Mouse (Mus musculus) monocyte, adult 2 months (primary cell): ENCODE measurements at regions not wholly inside any gene's neighbourhood (a gene's known extent, or its start where the extent isn't known, plus 50 kb on each side); places are given as distances from the start of the nearest gene placed in this dataset.

Source experiments
- DNase-seq, 2 experiments: peaks; one replicate each; pipeline ENCODE4 v3.0.0; 2022; ENCODE audit warnings: low spot score in 2 of 2, low read depth in 1 of 2

DNA sequence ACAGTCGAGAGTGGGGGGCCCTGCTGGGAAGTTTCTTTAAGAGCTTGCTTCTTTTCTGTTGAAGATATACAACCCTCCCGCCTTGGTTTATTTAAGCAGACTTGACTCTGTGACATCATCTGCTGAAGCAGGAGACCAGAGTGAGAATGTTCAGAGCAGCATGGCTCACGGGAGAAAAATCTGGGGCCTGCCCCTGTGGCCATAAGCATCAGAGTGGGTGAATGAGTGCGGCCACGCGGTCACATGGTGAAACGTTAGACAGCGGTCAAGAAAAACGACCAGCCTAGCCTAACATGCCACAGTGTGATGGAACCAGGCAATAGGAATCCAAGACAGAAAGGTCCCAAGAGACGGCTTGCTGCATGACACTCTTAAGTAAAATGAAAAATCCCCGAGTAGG, 95.2 kb upstream of the 1600014C23Rik start:
- no peak for DNase-seq

DNA sequence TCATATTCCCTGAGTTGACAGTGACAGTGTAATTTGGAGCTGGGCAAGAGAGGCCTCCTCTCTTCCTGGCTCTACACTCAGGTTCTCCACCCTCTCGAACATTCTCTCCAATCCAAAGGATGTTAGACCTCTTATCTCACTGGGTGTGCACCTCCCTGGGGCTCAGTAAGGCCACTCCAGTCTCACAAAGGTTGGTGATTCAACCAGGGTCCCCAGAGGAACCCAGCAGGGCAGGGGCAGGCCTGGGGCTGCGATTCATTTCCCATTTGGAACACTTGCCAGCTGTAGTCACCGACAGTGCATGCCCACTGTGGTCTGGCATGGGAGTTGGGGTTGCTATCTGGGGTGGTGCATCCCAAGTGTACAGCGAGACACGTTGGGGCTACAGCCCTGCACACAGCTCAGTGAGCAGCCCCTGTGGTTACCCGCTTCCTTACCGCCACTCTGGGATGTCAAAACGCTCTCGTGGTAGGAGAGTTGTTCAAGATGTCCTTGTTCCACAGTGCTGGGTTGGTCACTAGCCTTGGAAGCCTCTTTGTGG, 94.7 kb upstream of the 1600014C23Rik start:
- DNase-seq, result no peak

DNA sequence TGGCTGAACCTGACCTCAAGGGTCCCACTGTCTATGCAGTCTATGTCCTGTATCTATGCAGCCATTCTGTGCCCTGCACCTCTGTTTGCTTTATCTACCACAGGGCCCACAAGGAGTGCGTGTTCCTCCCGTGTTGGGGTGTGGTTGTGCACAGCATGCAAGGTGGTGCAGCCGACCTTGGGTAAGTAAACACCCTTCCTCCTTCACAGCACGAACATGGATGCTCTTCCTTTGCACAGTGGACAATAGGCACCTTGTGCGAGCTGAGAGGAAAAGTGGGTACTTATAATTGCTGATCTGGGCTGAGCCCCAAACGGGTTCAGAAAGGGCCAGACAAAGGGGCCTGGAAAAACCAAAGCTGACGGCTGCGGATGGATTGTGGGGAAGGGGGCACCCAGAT, 91.3 kb upstream of the 1600014C23Rik start:
- no peak for DNase-seq

DNA sequence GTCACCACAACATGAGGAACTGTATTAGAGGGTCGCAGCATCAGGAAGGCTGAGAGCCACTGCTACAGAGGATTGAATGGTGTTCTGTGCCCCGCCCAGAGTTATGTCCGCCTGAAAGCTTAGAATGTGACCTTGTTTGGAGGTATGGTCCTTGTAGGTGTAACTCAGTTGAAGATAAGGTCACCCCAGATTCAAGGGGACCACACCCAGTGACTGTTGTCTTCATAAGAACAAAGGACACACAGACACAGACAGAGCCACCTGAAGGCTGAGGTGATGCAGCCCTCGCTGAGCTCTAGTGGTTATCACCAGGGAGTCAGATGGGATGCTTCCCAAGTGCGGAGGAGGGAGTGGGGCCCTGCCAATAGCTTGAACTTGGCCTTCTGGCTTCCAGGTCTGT, 89.9 kb upstream of the 1600014C23Rik start:
- no peak for DNase-seq

DNA sequence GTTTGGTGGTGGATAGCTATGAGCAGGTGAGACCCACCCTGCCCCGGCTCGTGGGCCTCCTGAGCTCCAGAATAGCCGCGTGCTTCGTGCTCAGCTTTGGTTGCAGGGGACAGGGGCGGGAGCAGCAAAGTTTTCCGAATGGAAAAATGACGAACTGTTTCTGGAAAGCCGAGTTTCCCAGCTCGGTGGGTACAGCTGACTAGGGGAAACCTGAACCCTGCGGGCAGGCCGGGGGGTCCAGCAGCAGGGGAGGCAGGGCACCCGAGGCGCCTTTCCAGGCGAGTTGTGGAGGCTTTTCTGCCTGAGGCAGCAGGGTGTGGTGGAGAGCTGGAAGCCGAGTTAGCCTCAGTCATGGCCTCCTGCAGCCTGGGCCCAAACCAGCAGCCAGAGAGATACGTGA, 88.8 kb upstream of the 1600014C23Rik start:
- DNase-seq, result no peak

DNA sequence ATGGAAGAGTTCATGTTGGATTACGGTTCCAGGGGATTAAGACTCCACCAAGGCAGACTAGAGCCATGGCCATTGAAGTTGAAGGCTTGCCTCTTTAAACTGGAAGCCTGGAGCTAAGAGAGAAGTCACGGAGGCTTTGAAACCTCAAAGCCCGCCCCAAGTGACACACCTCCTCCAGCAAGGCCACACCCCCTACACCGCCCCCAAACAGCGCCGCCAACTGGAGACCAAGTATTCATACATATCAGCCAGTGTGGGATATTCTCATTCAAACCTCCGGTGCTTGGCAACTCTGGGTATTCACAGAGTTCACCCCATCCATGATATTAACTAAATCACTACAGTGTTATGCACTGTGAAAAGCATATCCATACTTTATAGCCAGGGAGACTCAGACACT, 87.7 kb upstream of the 1600014C23Rik start:
- DNase-seq, result no peak

DNA sequence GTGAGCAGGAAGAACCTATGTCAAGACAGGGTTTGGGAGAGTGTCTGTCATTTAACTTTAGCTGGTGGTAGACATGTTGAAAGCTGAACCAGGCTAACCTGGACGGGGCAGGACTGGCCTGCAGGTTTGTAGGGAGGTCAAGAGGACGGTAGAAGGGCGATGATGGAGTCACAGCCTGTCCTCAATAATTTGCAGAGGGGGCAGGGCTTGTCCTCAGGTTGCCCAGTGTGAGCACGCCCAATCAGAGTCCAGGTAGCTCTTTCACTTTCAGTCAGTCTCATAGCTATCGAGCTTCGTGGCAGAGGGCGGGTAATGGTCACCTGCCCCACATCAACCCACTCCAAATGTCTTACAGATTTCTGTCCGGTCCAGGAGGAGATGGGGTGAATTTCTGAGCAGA, 85.5 kb upstream of the 1600014C23Rik start:
- DNase-seq, result no peak

DNA sequence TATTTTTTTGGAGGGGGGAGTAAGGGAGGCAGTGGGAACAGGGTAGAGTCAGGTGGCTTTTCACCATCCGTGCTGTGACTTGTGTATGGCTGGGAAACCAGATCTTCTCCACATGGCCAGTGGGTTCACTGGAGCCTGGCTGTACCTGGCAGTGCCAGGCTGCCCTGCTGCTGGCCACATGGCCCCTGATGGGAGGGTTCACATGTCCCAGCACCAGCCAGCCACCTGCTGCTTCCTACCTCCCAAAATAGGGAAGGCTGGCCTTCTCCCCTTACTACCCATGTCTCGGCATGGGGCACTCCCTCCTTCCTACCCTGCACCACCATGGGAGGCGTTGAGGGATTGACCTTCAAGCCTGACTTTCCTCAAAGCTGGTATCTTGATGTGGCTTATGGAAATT, 82.9 kb upstream of the 1600014C23Rik start:
- no peak for DNase-seq

DNA sequence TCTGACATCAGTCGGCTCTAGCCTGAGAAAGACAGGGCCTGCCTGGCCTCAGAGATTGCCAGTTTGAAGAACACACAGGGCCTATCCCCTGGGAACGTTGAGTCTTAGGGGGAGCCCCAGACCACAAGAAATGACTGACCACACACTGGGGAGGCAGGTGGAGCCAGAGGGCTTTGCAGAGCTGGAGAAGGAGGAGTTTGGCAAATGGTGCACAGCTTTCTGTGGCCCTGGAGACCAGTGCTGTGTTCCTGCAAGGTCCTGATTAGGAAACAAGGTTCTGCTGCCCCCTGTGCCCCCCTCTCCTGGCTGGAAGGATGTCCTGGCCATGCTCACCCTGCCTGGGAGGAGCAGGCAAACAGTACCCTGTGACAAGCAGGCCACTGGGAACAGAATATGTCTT, 82.2 kb upstream of the 1600014C23Rik start:
- DNase-seq, result no peak

DNA sequence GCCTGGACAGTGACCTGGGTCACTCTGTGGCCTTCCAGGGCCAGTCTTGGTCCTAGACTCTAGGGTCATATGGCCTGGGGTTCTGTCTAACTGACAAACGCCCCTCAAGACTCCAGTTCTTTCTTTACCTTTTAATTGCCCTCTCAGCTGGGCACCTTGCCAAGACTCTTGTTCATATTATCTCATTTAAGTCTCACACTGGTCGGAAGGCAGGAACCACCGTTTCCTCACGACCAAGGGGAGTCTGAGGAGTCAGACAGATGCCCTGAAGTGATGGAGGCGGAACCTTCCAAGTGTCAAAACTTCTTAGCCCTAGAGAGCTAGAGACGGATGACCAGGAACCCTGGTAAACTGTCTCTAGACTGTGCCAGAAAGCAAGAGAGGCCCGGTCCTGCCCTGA, 81.7 kb upstream of the 1600014C23Rik start:
- no peak for DNase-seq

DNA sequence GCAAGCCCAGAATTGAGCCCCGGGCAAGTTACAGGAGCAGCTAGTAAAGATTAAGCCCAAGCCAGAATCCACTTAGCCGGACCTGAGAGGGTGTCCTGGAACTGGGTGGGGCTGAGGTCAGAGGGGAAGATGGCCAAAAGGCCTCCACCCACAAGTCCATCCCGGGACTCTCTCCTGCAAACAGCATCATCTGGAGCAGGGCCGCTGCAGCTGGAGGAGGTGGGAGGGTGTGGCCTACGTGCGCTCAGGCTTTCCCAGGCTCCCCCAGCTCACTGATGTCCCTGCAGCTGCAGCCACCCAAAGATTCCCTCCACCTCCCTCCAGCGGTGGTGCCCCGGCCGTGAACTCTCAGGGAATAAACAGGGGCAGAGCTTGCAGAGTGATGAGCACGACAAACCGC, 80.9 kb upstream of the 1600014C23Rik start:
- no peak for DNase-seq

DNA sequence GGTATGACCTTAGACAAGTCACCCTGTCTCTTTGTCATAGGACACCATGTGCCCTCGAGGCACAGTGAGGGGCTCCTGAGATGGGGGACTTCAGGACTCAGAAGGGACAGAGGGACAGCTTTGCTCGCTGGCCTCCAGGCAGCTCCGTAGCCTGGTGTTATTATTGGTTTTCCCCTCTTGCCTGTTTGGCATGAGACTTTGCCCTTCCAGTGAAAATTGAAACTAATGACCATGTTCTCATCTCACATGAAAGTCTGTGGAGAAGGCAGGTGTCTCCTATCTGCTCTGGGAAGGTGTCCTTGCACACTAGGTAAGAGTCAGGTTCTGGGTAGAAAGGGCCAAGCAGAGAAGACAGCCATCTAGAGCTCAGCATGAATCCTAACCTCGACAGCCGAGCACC, 80.3 kb upstream of the 1600014C23Rik start:
- DNase-seq, result no peak

DNA sequence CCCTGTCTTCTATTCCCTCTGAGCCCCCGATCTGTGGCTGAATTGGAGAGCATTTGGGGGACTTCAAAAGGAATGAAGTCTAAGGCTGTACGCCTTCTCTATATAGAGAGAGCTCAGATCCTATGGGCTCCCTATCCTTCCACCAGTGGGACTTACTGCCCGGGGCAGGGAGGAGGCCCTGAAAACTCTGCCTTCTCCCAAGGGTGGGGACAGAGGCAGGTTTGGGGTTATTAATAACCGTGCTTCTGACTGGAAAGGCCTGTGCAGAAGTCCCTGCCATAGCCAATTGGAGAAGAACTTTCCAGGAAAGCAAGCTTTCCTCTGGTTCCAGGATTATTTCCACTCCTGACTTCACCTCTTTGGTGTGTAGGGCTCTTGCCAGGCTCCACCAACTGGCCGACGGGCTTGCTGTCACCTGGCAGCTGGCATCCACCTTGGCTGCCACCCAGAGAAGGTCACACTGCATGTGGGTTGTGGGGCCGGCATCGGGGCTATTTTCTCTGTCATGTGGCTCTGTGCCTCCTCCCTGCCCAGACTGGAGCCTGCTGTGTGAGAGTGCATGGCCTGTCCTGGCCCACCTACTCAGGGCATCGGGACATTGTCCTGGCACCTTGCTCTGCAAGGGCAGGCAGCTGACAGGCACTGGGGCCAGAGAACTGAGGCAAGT, 78.8 kb upstream of the 1600014C23Rik start:
- no peak for DNase-seq

DNA sequence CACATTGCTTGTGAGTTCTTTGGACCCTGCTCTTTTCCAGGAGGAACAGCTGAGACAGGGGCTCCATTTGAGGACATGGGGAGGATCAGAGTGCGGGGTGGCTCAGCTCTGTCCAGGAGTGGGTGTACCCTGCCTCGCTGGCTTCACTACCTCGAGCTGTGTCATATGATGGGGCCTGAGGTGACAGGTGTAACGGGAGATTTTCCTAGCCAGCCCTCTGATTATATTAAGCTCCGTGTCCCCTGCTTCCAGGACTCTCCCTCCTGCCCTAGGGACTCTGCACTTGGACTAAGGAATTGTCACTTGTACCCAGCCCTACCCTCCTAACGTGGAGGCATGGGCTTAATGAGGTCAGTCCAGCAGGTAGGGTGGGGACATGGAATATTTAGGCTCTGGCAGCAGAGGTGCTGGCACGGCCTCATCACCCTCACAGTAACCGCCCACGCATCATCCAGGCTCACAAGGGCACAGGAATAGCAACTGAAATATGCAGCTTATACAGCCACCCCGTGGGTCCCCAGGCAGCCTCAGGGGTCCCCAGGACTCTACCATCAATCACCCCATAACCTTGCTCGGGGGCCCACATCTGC, 78.1 kb upstream of the 1600014C23Rik start:
- DNase-seq, result no peak

DNA sequence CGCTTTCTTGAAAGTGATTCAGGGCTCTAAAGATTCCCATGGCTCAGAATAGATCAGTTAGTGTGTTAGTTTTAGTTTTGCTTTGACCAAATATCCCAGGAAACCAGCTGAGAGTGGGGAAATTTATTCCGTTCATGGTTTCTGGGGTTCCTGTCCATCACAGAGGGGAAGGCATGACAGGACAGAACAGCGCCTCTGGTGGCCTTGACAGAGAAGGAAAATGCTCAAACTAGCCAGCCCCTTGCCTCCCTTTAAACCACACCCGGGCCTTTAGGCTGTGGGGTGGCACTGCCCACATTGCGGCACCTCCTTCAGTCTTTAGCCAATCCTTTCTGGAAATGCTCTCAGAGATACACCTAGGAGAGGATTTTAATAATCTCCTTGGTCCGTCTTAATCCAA, 76.1 kb upstream of the 1600014C23Rik start:
- no peak for DNase-seq

DNA sequence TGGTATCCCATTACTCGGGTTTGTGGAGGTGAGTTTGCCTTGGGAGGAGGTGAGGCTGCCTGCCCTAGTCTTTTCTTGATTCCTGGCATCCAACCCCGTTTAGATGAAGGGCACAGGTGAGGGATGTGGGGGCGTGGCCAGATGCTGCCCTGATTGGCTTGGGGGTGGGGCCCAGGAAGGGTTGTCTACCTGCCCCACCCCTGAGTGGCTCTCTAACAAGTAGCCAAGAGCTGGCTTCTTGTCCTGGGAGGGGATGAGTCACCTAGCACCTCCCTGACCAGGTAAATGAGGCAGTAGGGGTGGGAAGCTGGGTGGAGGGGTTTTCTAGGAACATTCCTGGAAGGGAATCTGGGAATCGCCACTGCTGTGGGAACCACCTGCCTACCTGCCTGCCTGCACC, 74.7 kb upstream of the 1600014C23Rik start:
- no peak for DNase-seq

DNA sequence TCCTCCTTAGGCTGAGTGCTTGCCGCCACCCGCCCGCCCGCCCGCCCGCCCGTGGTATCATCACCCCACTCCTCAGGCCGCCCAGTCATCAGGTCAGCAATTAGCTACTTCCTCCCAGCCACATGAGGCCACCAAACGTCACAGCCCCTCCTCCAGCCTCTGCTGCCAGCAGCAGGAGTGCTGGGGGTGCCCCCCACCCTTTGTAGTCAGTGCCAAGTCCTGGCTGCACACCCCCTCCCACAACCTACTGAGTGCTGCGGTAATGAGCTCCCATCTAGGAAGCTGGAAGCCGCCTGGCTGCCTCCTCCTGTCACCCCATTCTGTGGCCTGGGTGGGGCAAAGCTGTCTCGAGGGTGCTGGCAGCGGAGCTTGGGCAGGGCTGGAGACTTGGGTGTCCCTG, 73.8 kb upstream of the 1600014C23Rik start:
- DNase-seq, result peak; percentile 17 to 47

DNA sequence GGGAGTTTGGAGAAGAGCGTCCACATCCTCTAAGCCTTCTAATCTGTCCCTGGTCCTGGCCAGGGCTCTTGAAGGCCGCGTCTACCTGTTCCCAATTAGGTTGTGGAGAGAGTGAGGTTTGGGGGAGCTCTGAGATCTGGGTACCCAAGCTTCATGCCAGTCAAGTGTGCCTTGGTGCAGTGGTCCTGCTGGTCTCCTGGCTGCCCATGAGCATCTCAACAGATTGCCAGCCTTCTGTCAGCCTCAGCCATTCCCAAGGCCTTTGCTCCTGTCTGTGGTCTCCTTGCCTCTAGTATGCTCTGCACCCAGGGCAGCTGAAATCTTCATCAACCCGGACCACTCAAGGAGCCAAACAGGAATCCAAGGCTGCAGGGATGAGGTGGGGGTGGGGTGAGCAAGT, 73.2 kb upstream of the 1600014C23Rik start:
- no peak for DNase-seq

DNA sequence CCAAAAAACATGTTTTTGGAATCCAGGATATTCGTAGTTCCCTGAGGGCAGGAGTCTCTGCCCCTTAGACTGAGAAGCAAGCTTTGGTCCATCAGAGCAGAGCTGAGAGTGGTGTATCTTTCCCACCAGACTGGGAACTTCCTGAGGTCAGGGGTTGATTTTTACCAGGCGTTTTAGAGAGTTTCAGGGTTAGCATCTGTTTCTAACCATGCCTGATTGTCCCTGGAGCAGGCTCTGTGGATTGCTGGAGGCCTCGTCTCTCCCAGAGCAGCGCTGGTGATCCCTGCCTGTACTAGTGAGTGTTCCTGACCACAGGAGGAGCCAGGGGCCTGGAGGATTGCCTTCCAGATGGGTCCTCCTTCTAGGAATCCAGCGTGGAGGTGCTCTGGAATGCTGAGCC, 72.8 kb upstream of the 1600014C23Rik start:
- no peak for DNase-seq

DNA sequence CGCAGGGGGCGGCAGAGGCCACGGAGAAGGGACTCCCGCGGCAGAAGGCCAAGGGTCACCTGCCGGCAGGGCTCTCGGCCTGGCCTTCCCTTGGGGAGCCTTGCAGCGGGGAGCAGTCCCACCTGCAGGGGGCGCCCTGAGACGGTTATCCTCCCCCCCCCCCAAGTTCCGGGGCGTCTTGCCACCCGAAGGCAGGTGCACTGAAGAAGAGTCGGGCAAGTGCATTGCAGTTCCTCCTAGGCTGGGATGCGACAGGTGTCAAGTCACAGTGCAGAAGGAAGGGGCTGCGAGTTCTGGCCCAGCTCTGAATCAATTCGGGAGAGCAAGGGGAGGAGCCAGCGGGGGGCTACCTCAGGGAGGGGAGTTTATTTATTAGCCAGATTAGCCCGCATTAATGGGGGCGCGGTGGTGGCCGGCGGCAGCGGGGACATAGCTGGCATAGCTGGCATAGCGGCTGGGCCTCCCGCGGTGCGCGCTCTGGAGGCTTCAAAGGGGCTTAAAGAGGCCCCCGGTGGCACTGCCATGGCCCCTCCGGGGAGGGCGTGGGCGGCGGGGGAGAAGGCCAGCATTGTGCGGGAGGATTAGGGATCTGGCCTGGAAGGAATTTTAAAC, 71.9 kb upstream of the 1600014C23Rik start:
- no peak for DNase-seq

DNA sequence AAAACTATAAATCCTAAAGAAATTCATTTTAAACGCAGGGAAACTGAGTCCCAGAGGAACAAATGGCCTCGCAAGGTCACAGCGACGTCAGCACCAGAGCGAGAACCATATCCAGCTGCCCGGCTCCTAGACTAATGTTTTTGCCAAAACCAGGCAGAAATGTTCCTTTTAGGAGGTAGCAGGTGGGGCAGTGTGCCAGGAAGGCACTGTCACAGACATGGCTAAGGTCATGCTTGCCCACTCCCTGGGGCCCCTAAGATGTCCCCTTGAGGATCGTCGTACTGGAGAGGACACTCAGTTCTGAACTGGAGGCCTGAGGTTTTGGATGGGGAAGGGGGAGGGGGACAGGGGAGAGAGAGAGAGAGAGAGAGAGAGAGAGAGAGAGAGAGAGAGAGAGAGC, 69.7 kb upstream of the 1600014C23Rik start:
- DNase-seq, result no peak

DNA sequence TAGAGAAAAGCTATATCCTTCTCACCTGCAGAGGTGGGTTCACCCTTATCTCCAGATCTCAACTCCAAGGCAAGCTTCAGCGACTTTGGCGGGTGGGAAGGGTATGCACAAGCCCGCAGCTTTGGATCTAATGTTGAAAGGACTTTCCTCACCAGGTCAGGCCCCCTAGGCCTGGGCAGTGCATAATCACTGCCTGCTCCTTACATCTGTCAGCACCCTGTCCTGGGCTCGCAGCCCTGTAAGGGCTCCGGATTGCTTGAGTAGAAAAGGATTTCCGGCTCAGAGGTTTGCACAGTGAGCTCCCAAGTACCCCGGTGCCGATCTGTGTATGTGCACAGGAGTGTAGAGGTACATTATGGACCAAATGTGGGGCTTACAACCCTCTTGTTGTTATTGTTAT, 68.8 kb upstream of the 1600014C23Rik start:
- no peak for DNase-seq

DNA sequence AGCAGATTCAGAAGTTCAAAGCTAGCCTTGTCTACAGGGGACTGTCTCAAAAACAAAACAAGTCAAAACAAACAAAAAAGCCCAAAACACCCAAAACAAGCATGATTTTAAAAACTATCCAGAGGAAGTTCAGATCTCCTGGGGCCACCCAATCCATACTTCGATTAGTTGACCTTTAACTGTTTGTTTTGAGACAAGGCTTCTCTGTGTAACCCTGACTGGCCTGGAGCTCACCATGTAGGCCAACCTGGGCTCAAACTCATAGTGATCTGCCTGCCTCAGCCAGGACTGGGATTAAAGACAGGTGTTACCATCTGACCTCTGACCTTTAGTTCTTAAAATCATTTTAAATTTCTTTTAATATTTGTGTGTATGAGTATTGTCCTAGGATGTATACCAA, 66.1 kb upstream of the 1600014C23Rik start:
- DNase-seq, result no peak
